Mouse (Mus musculus) lung, postnatal 0 days (tissue): ENCODE results near the gene Ubl4b. TPM values are rescaled to one million over a fixed set of nuclear protein-coding genes. Genes with fewer than 3 reads are reported as not detected.

Experiments used
- ATAC-seq: fragments of 200-750 bp; cut with Nextera tagmentation; 2 replicates; pipeline ENCODE4 v1.8.0; 2017; ENCODE audit warnings: moderate library complexity
- DNase-seq: peaks from one replicate; pipeline ENCODE4 v3.0.0-alpha.2; 2016; ENCODE audit warnings: low spot score
- H3K27ac ChIP-seq: fragments of 300-500 bp; sonication (generic); 2 replicates; pipeline ENCODE4 v1.5.1; 2014; ENCODE audit warnings: antibody characterized with exemption, mild to moderate bottlenecking, low read length, mixed read lengths
- H3K27me3 ChIP-seq: fragments of 300-500 bp; sonication (generic); replicated peaks from 2 replicates; pipeline ENCODE4 v1.6.1; 2014; ENCODE audit warnings: low read length, mixed read lengths; ENCODE audit not compliant: insufficient read depth
- H3K36me3 ChIP-seq: fragments of 300-500 bp; sonication (generic); 2 replicates; pipeline ENCODE4 v1.6.1; 2014; ENCODE audit warnings: low read length, mixed read lengths; ENCODE audit not compliant: insufficient read depth
- H3K4me1 ChIP-seq: fragments of 300-500 bp; sonication (generic); 2 replicates; pipeline ENCODE4 v1.6.1; 2014; ENCODE audit warnings: antibody characterized with exemption, low read depth, low read length, mixed read lengths; ENCODE audit not compliant: insufficient read depth
- H3K4me2 ChIP-seq: fragments of 300-500 bp; sonication (generic); replicated peaks from 2 replicates; pipeline ENCODE4 v1.6.1; 2014; ENCODE audit warnings: low read depth, mild to moderate bottlenecking, low read length, moderate library complexity, mixed read lengths
- H3K4me3 ChIP-seq: fragments of 300-500 bp; sonication (generic); 2 replicates; pipeline ENCODE4 v1.5.1; 2014; ENCODE audit warnings: low read depth, low read length
- H3K9ac ChIP-seq: fragments of 300-500 bp; sonication (generic); replicated peaks from 2 replicates; pipeline ENCODE4 v1.6.1; 2014; ENCODE audit warnings: low read depth, mild to moderate bottlenecking
- H3K9me3 ChIP-seq: fragments of 300-500 bp; sonication (generic); 2 replicates; pipeline ENCODE4 v1.6.1; 2016; ENCODE audit warnings: low read length, mixed read lengths
- CTCF ChIP-seq: IDR thresholded peaks from 2 replicates; pipeline ENCODE4 v1.5.1; 2016; ENCODE audit warnings: antibody characterized with exemption, mild to moderate bottlenecking
- EP300 ChIP-seq: IDR thresholded peaks from 2 replicates; pipeline ENCODE4 v1.6.1; 2016; ENCODE audit warnings: antibody characterized with exemption, mild to moderate bottlenecking, control low read depth
- WGBS: fragments of 180-500 bp; shearing (Covaris S2); extraction: QIAGEN DNeasy Blood & Tissue Kit; methylation state at CpG from one replicate; pipeline ENCODE4 v1.1.7; 2014; 5-methylcytosine and 5-hydroxymethylcytosine counted together
- polyA plus RNA-seq: library from polyadenylated mRNA; unstranded; fragments of >200 nt; fragmentation: Nextera tagmentation; extraction: Ambion mirVana; gene quantifications from 2 replicates; pipeline ENCODE4 v1.2.1, GENCODE M21; 2015

Ubl4b gene
- not detected in 2 replicates for polyA plus RNA-seq

DNA sequence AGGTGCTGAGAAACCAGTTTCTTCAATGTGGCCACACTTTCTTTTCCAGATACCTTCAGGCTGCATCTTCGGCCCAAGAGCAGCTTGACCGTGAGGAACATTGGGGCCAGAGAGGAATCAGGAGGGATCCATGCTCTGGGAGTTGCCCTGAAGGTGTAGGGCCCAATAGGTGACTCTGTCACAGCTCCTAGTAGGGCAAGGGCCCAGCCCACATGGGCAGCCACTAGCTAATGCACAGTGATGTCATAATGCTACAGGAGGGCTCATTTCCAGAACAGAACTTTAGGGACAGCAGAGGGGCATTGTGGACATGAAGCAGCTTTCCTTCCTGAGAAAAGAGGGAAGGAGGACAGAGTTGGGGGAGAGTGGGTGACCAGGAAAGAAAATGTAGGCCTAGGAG is at the start of gene Ubl4b:
TSS of gene Ubl4b (minus strand) at position 232 of the 400 bp plus-strand sequence.
- WGBS = 81% methylated on average over 2 of the region's 2 CpGs
- H3K9ac ChIP-seq = no peak within 1 kb of the TSS
- ATAC-seq (no peak), DNase-seq (no peak)
- H3K4me2 ChIP-seq = no peak within 1 kb of the TSS
- no peaks in the 10 kb centered on the region for H3K36me3 ChIP-seq
- H3K9me3 ChIP-seq = no peaks in the 10 kb centered on the region
- H3K27me3 ChIP-seq = no peaks in the 10 kb centered on the region
- TF ChIP-seq EP300 = no peak
- TF ChIP-seq CTCF = no peak
- H3K27ac ChIP-seq = no peak within 1 kb of the TSS
- no peak within 1 kb of the TSS for H3K4me3 ChIP-seq
- no peaks in the 10 kb centered on the region for H3K4me1 ChIP-seq

DNA sequence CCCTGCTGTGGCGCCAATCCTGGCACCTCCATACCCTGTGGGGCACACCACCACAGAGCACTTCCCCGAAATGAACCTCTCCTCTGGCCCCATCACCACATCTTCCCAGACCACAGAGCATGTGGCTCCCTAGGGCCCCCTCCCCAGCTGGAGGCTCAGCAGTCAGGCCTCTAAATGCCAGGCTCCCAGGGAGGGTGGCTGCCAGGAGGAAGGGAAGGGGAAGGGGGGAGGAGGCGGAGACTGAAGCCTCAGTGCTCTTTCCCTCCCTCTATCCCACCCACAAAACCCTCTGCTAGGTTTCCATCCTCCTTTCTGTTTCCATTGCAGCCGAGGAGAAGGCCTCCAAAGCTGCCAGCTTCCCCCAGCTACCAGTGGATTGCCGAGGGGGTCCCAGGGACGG is 45.3 kb upstream of the Ubl4b start:
- H3K27ac ChIP-seq = no peak overlapping the region
- TF ChIP-seq EP300 = no peak
- no peak for TF ChIP-seq CTCF

DNA sequence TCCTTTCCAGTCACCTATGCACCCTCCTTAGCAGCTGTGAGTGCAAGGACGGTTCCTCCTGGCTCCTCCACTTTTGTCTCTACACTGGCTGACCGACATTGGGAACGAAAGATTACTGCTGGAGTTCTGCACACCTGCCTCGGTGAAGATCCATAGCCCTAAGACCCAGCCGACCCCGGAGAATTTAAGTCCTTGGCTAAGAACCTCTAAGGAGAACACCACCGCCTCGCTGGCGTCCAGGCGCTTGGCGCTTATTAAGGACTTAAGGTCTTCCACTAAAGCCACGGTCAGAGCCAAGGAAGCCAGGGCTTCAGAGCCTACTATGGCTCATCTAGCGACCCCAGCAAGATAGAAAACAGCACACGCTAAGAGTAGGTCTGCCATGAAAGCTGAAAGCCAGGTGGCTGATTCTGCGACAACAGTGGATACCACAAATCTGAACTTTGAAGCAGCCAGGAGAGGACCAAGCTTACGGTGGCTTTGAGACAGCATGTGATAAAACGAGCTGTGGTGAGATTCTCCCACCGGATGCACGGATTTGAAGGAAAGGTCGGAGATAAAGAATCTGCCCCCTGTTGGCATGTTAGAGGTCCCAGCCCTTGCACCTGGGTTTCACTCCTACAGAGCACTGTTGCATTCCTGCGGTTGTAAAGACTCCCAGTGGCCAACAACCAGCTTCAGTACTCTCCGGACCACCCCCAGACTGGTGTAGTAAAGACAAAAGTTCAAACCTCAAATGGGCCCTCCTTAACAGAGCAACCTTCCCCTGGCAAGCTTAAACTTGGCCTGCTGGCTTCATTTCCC is 42.9 kb upstream of the Ubl4b start:
- TF ChIP-seq EP300 (no peak), CTCF (no peak)
- Histone ChIP-seq H3K4me1 (peaks cover 3% of the 10 kb centered on the region; the same call in 1 of the 2 replicates), H3K27ac (no peak overlapping the region), H3K27me3 (peaks cover 75% of the 10 kb centered on the region), H3K9me3 (no peaks in the 10 kb centered on the region), H3K4me2 (no peak overlapping the region), H3K36me3 (no peaks in the 10 kb centered on the region), H3K9ac (no peak overlapping the region), H3K4me3 (no peak overlapping the region)
- WGBS = 8% methylated on average over 22 of the region's 22 CpGs
- no peak for ATAC-seq
- no peak for DNase-seq

More for the DNA sequence above, 45.3 kb upstream of the Ubl4b start:
- peaks cover 52% of the 10 kb centered on the region for H3K27me3 ChIP-seq
- H3K4me2 ChIP-seq = no peak overlapping the region
- H3K4me3 ChIP-seq = no peak overlapping the region
- ATAC-seq = no peak
- 56% methylated on average over 5 of the region's 6 CpGs for WGBS
- no peaks in the 10 kb centered on the region; the same call in 1 of the 2 replicates for H3K4me1 ChIP-seq
- no peaks in the 10 kb centered on the region for H3K36me3 ChIP-seq
- H3K9me3 ChIP-seq = no peaks in the 10 kb centered on the region
- H3K9ac ChIP-seq = no peak overlapping the region
- DNase-seq = no peak

DNA sequence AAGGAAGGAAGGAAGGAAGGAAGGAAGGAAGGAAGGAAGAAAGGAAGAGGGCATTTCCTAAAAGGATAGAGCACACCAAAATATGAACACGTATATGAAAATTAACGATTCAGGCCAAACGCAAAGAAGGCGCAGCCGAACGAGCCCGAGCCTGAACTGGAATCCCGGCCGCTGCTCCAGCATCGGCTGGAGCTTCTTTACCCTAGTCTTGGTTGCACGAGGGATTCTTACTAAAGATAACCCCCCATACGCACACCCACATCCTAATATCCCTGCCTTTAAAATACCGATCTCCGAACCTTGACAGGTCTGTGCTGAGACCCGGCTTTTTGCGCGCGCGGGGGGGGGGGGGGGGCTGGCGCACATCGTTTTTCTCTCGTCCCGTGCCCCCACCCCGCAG is 42.3 kb upstream of the Ubl4b start:
- Histone ChIP-seq H3K36me3 (no peaks in the 10 kb centered on the region), H3K9me3 (no peaks in the 10 kb centered on the region), H3K4me3 (no peak overlapping the region), H3K4me2 (no peak overlapping the region), H3K4me1 (peaks cover 3% of the 10 kb centered on the region; the same call in 1 of the 2 replicates), H3K27ac (no peak overlapping the region), H3K9ac (no peak overlapping the region), H3K27me3 (peaks cover 78% of the 10 kb centered on the region)
- TF ChIP-seq CTCF = no peak
- TF ChIP-seq EP300 = no peak
- WGBS = 4% methylated on average over 21 of the region's 24 CpGs
- ATAC-seq = no peak
- DNase-seq = no peak

DNA sequence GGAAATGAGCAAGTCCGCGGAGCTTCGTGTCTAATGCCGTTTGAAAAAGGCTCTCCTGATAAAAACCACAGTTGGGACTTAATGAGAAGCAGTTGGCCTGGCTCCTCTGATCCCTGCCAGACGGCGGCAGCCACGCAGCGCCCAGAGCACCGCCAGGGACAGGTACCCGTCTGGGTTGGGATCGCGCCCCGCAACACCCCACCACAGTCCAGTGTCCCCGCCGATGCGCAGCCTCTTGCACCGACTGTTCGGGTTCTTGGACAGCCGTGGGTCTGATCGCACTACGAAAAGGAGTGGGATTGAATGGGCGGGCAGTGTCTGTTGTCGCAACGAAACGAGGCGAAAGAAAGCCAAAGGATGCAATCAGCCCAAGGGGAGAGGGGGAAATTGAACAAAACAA is 41.7 kb upstream of the Ubl4b start:
- DNase-seq = no peak
- no peak overlapping the region for H3K27ac ChIP-seq
- no peaks in the 10 kb centered on the region for H3K9me3 ChIP-seq
- H3K9ac ChIP-seq = no peak overlapping the region
- no peak overlapping the region for H3K4me2 ChIP-seq
- peaks cover 3% of the 10 kb centered on the region; the same call in 1 of the 2 replicates for H3K4me1 ChIP-seq
- no peaks in the 10 kb centered on the region for H3K36me3 ChIP-seq
- WGBS = 1% methylated on average over 26 of the region's 26 CpGs
- H3K27me3 ChIP-seq = peaks cover 82% of the 10 kb centered on the region
- TF ChIP-seq CTCF (no peak), EP300 (no peak)
- no peak for ATAC-seq
- H3K4me3 ChIP-seq = no peak overlapping the region; the same call in 1 of the 2 replicates

DNA sequence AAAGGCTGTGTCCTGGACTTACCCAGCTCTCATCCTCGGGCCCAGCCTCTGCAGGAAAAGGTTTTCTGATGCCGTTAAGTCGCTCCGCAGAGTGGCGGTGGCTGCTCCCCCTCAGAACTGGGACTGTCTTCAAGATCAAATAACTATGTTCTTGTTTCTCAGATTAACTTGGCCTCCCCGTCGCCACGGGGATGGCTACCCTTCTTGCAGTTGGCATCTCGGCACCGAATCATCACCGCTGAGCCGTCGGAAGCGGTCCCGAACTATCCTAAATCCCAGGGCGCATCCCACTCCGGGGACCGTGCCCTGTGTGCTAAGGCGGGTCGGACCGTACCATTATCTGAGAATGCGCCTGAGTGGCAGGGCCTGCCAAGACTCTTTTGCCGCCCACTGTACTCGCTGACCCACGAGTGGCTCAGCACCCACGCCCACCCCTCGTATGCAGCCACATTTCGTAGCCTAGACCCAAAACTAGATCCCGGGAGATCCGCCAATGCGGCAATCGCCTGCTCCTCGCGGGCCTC is 41.1 kb upstream of the Ubl4b start:
- ATAC-seq (no peak), DNase-seq (no peak)
- Histone ChIP-seq H3K36me3 (no peaks in the 10 kb centered on the region), H3K9me3 (no peaks in the 10 kb centered on the region), H3K27ac (no peak overlapping the region), H3K4me3 (peak overlapping the region; percentile 28; the same call in 1 of the 2 replicates), H3K9ac (no peak overlapping the region), H3K4me2 (peak overlapping the region; percentile 46; the same call in 1 of the 2 replicates), H3K27me3 (peaks cover 82% of the 10 kb centered on the region), H3K4me1 (peaks cover 3% of the 10 kb centered on the region; the same call in 1 of the 2 replicates)
- under 1% methylated on average over 34 of the region's 34 CpGs for WGBS
- no peak for TF ChIP-seq EP300
- TF ChIP-seq CTCF = no peak
